Mouse (Mus musculus) megakaryocyte, embryonic 14.5 days (primary cell): ENCODE data around the gene Llgl2.

Experiments
- FLI1 ChIP-seq: IDR thresholded peaks from 2 replicates; pipeline ENCODE4 v1.6.1; 2012; ENCODE audit warnings: low read length, inconsistent platforms, mixed read lengths
- GATA1 ChIP-seq: IDR thresholded peaks from 3 replicates; pipeline ENCODE4 v1.6.1; 2012; ENCODE audit warnings: mixed read lengths, low read length, inconsistent platforms, borderline replicate concordance

GRCm38 (mm10) chr11:115786473-115786872, 37.4 kb upstream of the Llgl2 start:
- no peak for TF ChIP-seq GATA1
- no peak for TF ChIP-seq FLI1
